Mouse (Mus musculus): Measurements from ENCODE around the gene Oxct2b.

DNA sequence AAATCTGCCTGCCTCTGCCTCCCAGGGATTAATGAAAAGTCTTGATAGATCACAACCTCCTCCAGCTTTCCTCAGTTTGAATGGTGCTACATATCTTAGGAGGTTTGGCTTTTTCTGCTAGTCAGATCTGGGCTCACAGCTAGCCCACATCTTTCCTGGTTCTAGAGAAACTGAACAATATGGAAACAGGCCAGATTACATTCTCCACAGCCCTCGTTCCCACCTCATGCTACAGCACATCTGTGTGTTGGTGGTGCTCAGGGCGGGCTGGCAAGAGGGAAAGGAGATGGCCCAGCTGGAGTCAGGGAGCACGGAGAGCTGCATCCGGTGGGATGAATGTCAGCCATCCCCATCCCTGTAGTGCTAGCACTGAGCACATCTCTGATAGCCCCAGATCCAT, 5.3 kb upstream of the Oxct2b start:
- no peak for TF ChIP-seq TAL1 (conservative IDR thresholded peaks at IDR 0.05; ENCODE audit: low read depth, low read length)
- TF ChIP-seq CTCF (IDR thresholded peaks at IDR 0.05; ENCODE audit: low read depth, low read length) = no peak
- no peak for TF ChIP-seq POLR2AphosphoS5 (IDR thresholded peaks at IDR 0.05; ENCODE audit: insufficient replicate concordance, low read depth, low read length)
- TF ChIP-seq GATA1 (IDR thresholded peaks at IDR 0.05; ENCODE audit: borderline replicate concordance, low read length) = no peak
